Mouse (Mus musculus) liver, embryonic 14.5 days (tissue): ENCODE data around the gene Abcg2.

Source experiments
- CTCF ChIP-seq: IDR thresholded peaks from 2 replicates; pipeline ENCODE4 v1.5.1; 2016; ENCODE audit warnings: antibody characterized with exemption, low read depth, control low read depth
- EP300 ChIP-seq: IDR thresholded peaks from 2 replicates; pipeline ENCODE4 v1.6.1; 2016; ENCODE audit warnings: antibody characterized with exemption, low read depth

DNA sequence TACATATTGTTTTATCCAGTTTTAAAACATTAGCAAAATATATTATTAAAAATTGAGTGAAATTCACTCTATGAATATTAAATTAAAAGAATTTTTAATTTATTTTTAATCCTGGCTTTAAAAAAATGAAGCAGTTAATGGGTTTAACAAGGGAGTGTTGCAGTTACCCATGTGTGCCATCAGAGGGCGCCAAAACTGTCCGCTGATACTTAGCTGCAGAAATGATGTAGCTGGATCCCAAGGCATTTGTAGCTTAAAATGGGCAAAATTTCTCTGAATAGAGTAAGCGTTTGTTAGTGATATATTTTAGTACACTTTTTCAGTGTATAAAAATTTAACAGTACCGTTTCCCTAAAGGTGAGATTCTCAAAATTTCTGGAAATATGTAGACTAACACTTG lies 37.5 kb upstream of the Abcg2 start:
- TF ChIP-seq CTCF (peak; percentile 81), EP300 (no peak)
